Mouse (Mus musculus): Measurements from ENCODE around the gene Pip4k2b.
A peak's percentile ranks its signal among the peaks of the same experiment; 100 is the strongest.
"Not testable (repeated sequence)": the region's sequence is repeated elsewhere in the genome, so short reads cannot be mapped to it uniquely, and the experiment has no call there.

Gene Pip4k2b

GRCm38 (mm10) chr11:97748496-97748895 is 4.0 kb upstream of the Pip4k2b start:
- no peak for DNase-seq

- DNase-seq: peak; percentile 33
These were observed 3.3 kb upstream of the Pip4k2b start for GRCm38 (mm10) chr11:97747773-97748172.

GRCm38 (mm10) chr11:97745331-97745721 is 822 bp upstream of the Pip4k2b start:
- DNase-seq: no peak

- DNase-seq: peak; percentile 100
These were observed 320 bp upstream of the Pip4k2b start for GRCm38 (mm10) chr11:97744718-97745330.

- no peak for DNase-seq
These were observed 1.1 kb downstream of the Pip4k2b start for GRCm38 (mm10) chr11:97743423-97743822.

- no peak for DNase-seq
These were observed 1.9 kb downstream of the Pip4k2b start for GRCm38 (mm10) chr11:97742591-97742990.

GRCm38 (mm10) chr11:97742157-97742556 is 2.3 kb downstream of the Pip4k2b start:
- no peak for DNase-seq

GRCm38 (mm10) chr11:97740190-97740589 is 4.3 kb downstream of the Pip4k2b start:
- DNase-seq: peak; percentile 58

- no peak for DNase-seq
These were observed 5.3 kb downstream of the Pip4k2b start for GRCm38 (mm10) chr11:97739155-97739554.

GRCm38 (mm10) chr11:97738703-97739102 is 5.8 kb downstream of the Pip4k2b start:
- DNase-seq: no peak

- no peak for DNase-seq
These were observed 6.9 kb downstream of the Pip4k2b start for GRCm38 (mm10) chr11:97737600-97737999.

GRCm38 (mm10) chr11:97736645-97737044 is 7.9 kb downstream of the Pip4k2b start:
- no peak for DNase-seq

GRCm38 (mm10) chr11:97734810-97735209 is 9.7 kb downstream of the Pip4k2b start:
- not testable (repeated sequence) for DNase-seq

- DNase-seq: no peak
These were observed 10.8 kb downstream of the Pip4k2b start for GRCm38 (mm10) chr11:97733689-97734088.

- DNase-seq: no peak
These were observed 15.8 kb downstream of the Pip4k2b start for GRCm38 (mm10) chr11:97728730-97729129.

GRCm38 (mm10) chr11:97728311-97728710 is 16.2 kb downstream of the Pip4k2b start:
- DNase-seq: peak; percentile 28

GRCm38 (mm10) chr11:97723709-97724108 is 20.8 kb downstream of the Pip4k2b start:
- no peak for DNase-seq

- no peak for DNase-seq
These were observed 23.2 kb downstream of the Pip4k2b start for GRCm38 (mm10) chr11:97721338-97721737.

- no peak for DNase-seq
These were observed 25.5 kb downstream of the Pip4k2b start for GRCm38 (mm10) chr11:97719041-97719440.

GRCm38 (mm10) chr11:97718281-97718860 is 26.1 kb downstream of the Pip4k2b start:
- DNase-seq: peak; percentile 49

GRCm38 (mm10) chr11:97717369-97718280 is 26.9 kb downstream of the Pip4k2b start:
- no peak for DNase-seq

- DNase-seq: no peak
These were observed 28.5 kb downstream of the Pip4k2b start for GRCm38 (mm10) chr11:97716021-97716420.

Measured in lung, postnatal 36 days (tissue).